Mouse (Mus musculus) cerebellum, adult 11-12 months (tissue): Measurements from ENCODE around the gene Slc25a31.

Source experiments
- DNase-seq: peaks from one replicate; pipeline ENCODE4 v3.0.0; 2022

Gene Slc25a31

GRCm38 (mm10) chr3:40708655-40709054, at the start of gene Slc25a31:
Slc25a31 (plus strand) TSS chr3:40708855.
- DNase-seq = no peak

GRCm38 (mm10) chr3:40660231-40660630, 48.4 kb upstream of the Slc25a31 start:
- DNase-seq = no peak

- peak; percentile 63 for DNase-seq
Measured at GRCm38 (mm10) chr3:40666109-40666508, 42.5 kb upstream of the Slc25a31 start.

- DNase-seq = no peak
Measured at GRCm38 (mm10) chr3:40666861-40667719, 41.6 kb upstream of the Slc25a31 start.

GRCm38 (mm10) chr3:40668889-40669288, 39.8 kb upstream of the Slc25a31 start:
- DNase-seq = no peak

GRCm38 (mm10) chr3:40669395-40669794, 39.3 kb upstream of the Slc25a31 start:
- no peak for DNase-seq

GRCm38 (mm10) chr3:40673515-40673914, 35.1 kb upstream of the Slc25a31 start:
- no peak for DNase-seq

- no peak for DNase-seq
Measured at GRCm38 (mm10) chr3:40674873-40675405, 33.7 kb upstream of the Slc25a31 start.

GRCm38 (mm10) chr3:40678856-40679255, 29.8 kb upstream of the Slc25a31 start:
- DNase-seq = no peak

- no peak for DNase-seq
Measured at GRCm38 (mm10) chr3:40682404-40682803, 26.3 kb upstream of the Slc25a31 start.

- DNase-seq = peak; percentile 47
Measured at GRCm38 (mm10) chr3:40683171-40683570, 25.5 kb upstream of the Slc25a31 start.

- no peak for DNase-seq
Measured at GRCm38 (mm10) chr3:40685855-40686515, 22.7 kb upstream of the Slc25a31 start.

- DNase-seq = no peak
Measured at GRCm38 (mm10) chr3:40686836-40687235, 21.8 kb upstream of the Slc25a31 start.

GRCm38 (mm10) chr3:40687588-40687987, 21.1 kb upstream of the Slc25a31 start:
- no peak for DNase-seq

GRCm38 (mm10) chr3:40691566-40691965, 17.1 kb upstream of the Slc25a31 start:
- peak; percentile 60 for DNase-seq

GRCm38 (mm10) chr3:40693435-40693834, 15.2 kb upstream of the Slc25a31 start:
- no peak for DNase-seq

GRCm38 (mm10) chr3:40693960-40694359, 14.7 kb upstream of the Slc25a31 start:
- no peak for DNase-seq

GRCm38 (mm10) chr3:40694438-40694837, 14.2 kb upstream of the Slc25a31 start:
- DNase-seq = no peak

- DNase-seq = no peak
Measured at GRCm38 (mm10) chr3:40695162-40695561, 13.5 kb upstream of the Slc25a31 start.

- no peak for DNase-seq
Measured at GRCm38 (mm10) chr3:40698834-40699233, 9.8 kb upstream of the Slc25a31 start.

GRCm38 (mm10) chr3:40704816-40705430, 3.7 kb upstream of the Slc25a31 start:
- DNase-seq = no peak

GRCm38 (mm10) chr3:40716056-40716455, 7.4 kb downstream of the Slc25a31 start:
- DNase-seq = no peak

- DNase-seq = no peak
Measured at GRCm38 (mm10) chr3:40719022-40719421, 10.4 kb downstream of the Slc25a31 start.
